Mouse (Mus musculus) embryonic fibroblast, embryonic 13.5 days (primary cell): ENCODE data around the gene Ccdc105. TPM values are rescaled to one million over a fixed set of nuclear protein-coding genes. Genes with fewer than 3 reads are reported as not detected.

Experiments
- H3K27ac ChIP-seq: 2 replicates; pipeline ENCODE4 v1.5.1; 2012; ENCODE audit warnings: low read length, control low read depth, inconsistent platforms; ENCODE audit not compliant: insufficient read depth
- H3K4me1 ChIP-seq: 2 replicates; pipeline ENCODE4 v1.6.1; 2011; ENCODE audit warnings: low read length; ENCODE audit not compliant: control insufficient read depth, insufficient read depth
- H3K4me3 ChIP-seq: 2 replicates; pipeline ENCODE4 v1.5.1; 2011; ENCODE audit warnings: mild to moderate bottlenecking, control low read depth, low read length; ENCODE audit not compliant: insufficient read depth
- CTCF ChIP-seq: IDR thresholded peaks from 2 replicates; pipeline ENCODE4 v1.5.1; 2011; ENCODE audit warnings: mild to moderate bottlenecking, control low read depth, low read length, moderate library complexity, borderline replicate concordance; ENCODE audit not compliant: insufficient read depth
- POLR2A ChIP-seq: IDR thresholded peaks from 2 replicates; pipeline ENCODE4 v1.6.1; 2011; ENCODE audit warnings: low read depth, mild to moderate bottlenecking, control low read depth, low read length, moderate library complexity
- polyA plus RNA-seq: library from polyadenylated mRNA; stranded (reverse); fragments of >200 nt; gene quantifications from 2 replicates; pipeline ENCODE4 v1.2.4, GENCODE M21; 2011; ENCODE audit warnings: low read depth; ENCODE audit not compliant: missing spikeins, insufficient read length

The Ccdc105 gene
- polyA plus RNA-seq, 1 experiment: not detected

DNA sequence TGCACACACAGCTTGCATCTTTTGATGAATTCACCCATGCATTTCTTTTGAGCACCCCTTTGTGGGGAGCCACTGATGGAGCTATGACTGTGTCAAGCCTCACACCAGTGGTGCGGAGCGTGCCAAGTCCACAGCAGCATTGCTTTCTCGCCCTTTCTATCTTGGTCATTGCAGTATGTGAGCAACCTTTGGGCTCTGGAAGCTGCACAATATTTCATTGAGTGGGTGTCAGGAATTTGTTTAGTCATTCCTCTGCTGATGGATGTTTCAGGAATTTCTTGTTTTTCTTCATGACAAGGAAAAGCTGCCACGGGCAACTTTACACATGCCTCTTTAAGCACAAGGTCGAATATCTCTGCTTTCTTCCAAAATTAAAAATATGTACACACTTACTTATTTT is 30.8 kb downstream of the Ccdc105 start:
- no peak for TF ChIP-seq POLR2A
- TF ChIP-seq CTCF: no peak
- Histone ChIP-seq H3K27ac (peak overlapping the region; percentile 89), H3K4me1 (peaks cover 16% of the 10 kb centered on the region), H3K4me3 (no peak overlapping the region)

DNA sequence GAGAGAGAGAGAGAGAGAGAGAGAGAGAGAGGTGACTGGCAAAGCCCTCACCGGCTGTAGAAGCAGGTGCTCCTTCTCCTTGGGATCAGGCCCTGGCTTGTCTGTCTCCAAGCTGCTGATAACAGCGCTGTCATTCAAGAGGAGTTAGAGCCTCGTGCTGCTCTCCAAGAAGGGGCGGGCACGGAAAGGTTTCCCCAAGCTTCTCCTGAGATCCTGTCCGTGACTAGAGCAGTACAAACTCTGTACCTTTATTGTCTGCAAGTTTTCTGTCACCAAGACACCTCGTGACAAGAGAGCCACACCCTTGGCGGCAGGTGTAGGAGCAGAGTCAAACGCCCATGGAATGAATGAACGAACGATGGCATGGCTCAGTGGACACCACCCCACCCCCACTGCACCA is 34.8 kb downstream of the Ccdc105 start, which contains the start of gene Casp14:
Casp14 (minus strand) TSS at position 239 of the 400 bp plus-strand sequence.
- H3K4me3 ChIP-seq: no peak within 1 kb of the TSS
- peak within 1 kb of the TSS; percentile 48; the same call in 1 of the 2 replicates for H3K27ac ChIP-seq
- TF ChIP-seq CTCF (no peak), POLR2A (no peak)
- H3K4me1 ChIP-seq: peaks cover 23% of the 10 kb centered on the region

DNA sequence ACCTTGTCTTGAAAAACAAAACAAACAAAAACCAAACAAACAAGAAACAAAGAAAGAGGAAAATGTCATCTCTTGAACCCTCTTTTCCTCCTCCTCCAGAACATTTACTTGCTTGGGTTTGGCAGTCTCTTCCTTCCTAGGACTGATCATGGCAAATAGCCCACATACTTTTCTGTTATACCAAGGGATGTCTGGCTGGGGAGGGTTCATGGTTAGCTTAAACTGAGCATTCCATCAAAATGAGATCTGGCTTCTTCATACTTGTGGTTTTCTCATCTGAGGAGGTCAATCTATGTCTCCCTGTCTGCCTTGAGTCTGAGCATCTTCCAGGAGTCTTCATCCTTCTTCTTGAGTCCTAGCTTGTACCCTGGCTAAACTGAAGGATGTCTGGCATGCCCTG is 36.6 kb downstream of the Ccdc105 start:
- peaks cover 17% of the 10 kb centered on the region for H3K4me1 ChIP-seq
- no peak for TF ChIP-seq POLR2A
- TF ChIP-seq CTCF: no peak
- peak overlapping the region; percentile 94 for H3K27ac ChIP-seq
- H3K4me3 ChIP-seq: no peak overlapping the region

DNA sequence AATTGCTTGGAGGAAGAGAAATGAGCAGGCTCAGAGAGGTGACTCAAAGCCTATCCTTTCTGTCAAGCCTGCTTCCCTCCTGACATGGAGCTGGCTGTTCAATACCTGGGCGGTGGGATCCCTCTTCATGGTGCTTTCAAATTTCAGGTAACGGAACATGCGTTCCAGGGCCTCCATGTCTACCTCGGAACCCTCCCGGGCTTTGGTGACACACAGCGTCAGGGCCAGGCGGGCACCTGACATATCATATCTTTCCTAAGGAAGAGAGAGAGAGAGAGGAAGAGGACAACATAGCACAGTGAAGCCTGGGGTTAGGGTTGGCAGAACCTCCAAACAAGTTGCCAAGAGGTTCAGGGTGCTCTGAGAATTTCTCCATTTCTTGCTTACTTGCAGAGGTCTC is 37.7 kb downstream of the Ccdc105 start:
- Histone ChIP-seq H3K4me3 (no peak overlapping the region), H3K4me1 (peaks cover 16% of the 10 kb centered on the region), H3K27ac (peak overlapping the region; percentile 94; the same call in 1 of the 2 replicates)
- TF ChIP-seq CTCF: no peak
- TF ChIP-seq POLR2A: no peak

DNA sequence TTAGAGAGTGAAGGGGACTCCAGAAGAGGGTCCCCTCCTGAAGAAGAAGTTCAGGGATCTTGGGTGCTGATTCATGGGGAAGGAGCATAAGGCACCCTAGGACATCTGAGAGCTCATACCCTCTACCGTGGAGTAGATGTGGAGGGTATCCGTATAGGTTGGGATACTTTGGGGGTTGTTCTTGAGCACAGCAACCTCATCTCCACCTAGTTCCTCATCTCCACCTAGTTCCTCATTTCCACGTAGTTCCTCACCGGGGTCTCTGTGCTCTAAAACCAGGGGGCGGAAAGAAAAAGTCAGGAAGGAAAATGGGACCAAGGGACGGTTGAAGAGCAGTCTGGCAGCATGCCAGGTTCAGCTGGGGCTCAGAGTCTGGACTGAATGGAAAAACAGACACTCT is 38.7 kb downstream of the Ccdc105 start:
- TF ChIP-seq POLR2A (no peak), CTCF (no peak)
- Histone ChIP-seq H3K4me3 (no peak overlapping the region), H3K4me1 (peaks cover 20% of the 10 kb centered on the region), H3K27ac (no peak overlapping the region)

DNA sequence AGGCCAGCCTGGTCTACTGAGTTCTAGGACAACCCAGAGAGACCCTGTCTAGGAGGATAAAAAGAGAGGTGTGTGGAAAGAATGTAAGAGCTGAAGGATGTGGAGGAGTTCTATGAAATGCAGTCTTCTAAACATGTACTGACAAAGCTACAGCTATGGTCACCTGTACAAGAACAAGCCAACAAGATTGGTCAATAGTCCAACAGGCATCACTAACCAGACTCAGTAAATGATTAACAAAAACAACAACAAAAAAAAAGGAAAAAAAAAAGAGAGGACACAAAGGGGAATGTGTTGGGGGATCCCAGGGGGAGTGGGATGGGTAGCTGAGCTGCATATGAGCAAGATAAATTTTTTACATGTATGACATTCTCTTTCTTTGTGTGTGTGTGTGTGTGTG is 42.2 kb downstream of the Ccdc105 start:
- H3K4me3 ChIP-seq: no peak overlapping the region
- TF ChIP-seq POLR2A (no peak), CTCF (no peak)
- no peak overlapping the region for H3K27ac ChIP-seq
- H3K4me1 ChIP-seq: peaks cover 14% of the 10 kb centered on the region

DNA sequence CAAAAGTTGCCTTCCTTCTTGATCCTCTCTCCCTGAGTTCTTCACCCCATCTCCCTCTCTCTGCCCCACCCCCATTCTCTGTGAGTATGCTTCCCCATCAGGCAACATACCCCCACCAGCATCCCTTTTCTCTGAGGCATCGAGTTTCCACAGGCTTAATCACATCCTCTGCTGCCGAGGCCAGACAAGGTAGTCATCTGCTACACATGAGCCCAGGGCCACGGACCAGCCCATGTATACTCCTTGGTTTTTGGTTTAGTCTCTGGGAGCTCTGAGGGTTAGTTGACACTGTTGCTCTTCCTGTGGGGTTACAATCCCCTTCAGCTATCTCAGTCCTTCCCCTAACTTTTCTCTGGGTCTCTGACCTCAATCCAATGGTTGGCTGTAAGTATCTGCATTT is 52.0 kb downstream of the Ccdc105 start:
- no peak for TF ChIP-seq POLR2A
- TF ChIP-seq CTCF: no peak
- peak overlapping the region; percentile 92 for H3K27ac ChIP-seq

More for the DNA sequence above, 52.0 kb downstream of the Ccdc105 start:
- H3K4me1 ChIP-seq: no peaks in the 10 kb centered on the region
- H3K4me3 ChIP-seq: no peak overlapping the region

Other genes with a start within 250 kb of the Ccdc105 start
- gene Olfr1358, start 235.6 kb downstream of the Ccdc105 start, polyA plus RNA-seq: not detected in 2 replicates
- gene Ilvbl, start 178.7 kb downstream of the Ccdc105 start, polyA plus RNA-seq: 42.7 and 55.5 TPM in 2 replicates
- gene Syde1, start 161.1 kb downstream of the Ccdc105 start, polyA plus RNA-seq: 50.5 and 52.8 TPM in 2 replicates
- gene Olfr1357, start 135.0 kb downstream of the Ccdc105 start, polyA plus RNA-seq: not detected in 2 replicates
- 0.35 and 0.63 TPM in 2 replicates for gene Casp14, start 34.8 kb downstream of the Ccdc105 start, polyA plus RNA-seq
- 20.8 and 29.1 TPM in 2 replicates for gene Slc1a6, start 27.4 kb upstream of the Ccdc105 start, polyA plus RNA-seq
- not detected in 2 replicates for gene Olfr1356, start 99.1 kb upstream of the Ccdc105 start, polyA plus RNA-seq
- not detected in 2 replicates for gene Olfr1355, start 122.5 kb upstream of the Ccdc105 start, polyA plus RNA-seq
- gene Olfr1354, start 160.1 kb upstream of the Ccdc105 start, polyA plus RNA-seq: not detected in 2 replicates
- gene Olfr8, start 197.6 kb upstream of the Ccdc105 start, polyA plus RNA-seq: not detected in 2 replicates
- not detected in 2 replicates for gene Olfr1353, start 210.2 kb upstream of the Ccdc105 start, polyA plus RNA-seq
- gene Olfr1352, start 228.0 kb upstream of the Ccdc105 start, polyA plus RNA-seq: not detected in 2 replicates